Mouse (Mus musculus) bone marrow, adult 2 months (tissue): ENCODE measurements around the gene Mycbpap.

Experiments used
- CTCF ChIP-seq: fragments of 200-500 bp; IDR thresholded peaks from 2 replicates; pipeline ENCODE4 v1.5.1; 2011; ENCODE audit warnings: low read length, control low read depth; ENCODE audit not compliant: control insufficient read depth, insufficient read depth
- POLR2A ChIP-seq: fragments of 200-500 bp; IDR thresholded peaks from 2 replicates; pipeline ENCODE4 v1.6.1; 2011; ENCODE audit warnings: low read depth, mild to moderate bottlenecking, control low read depth, low read length, borderline replicate concordance; ENCODE audit not compliant: control insufficient read depth

- TF ChIP-seq CTCF: no peak
- TF ChIP-seq POLR2A: no peak
Observed at GRCm38 (mm10) chr11:94481963-94482362, 39.6 kb downstream of the Mycbpap start.
